Mouse (Mus musculus): ENCODE results near the gene Ccdc134.

DNA sequence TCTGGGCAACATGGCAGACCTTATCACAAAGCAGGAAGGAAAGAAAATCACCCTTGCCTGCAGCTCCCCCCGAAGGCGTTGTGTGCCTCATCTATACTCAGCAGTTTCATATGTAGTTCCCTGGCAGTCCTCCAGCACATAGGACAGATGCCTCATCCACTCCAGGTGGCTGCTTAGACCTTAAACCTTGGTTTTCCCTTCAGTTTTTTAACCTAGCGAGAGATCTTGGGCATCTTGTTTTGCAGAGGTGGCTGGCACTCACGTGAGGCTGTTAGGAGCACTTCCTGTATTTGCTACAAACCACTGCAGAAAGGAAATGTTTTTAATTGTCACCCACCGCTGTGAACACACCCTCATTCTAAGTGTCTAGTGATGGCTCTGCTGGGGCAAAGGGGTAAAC lies 59.2 kb downstream of the Ccdc134 start:
- TF ChIP-seq EP300 (IDR thresholded peaks at IDR 0.05; ENCODE audit: low read depth) (no peak), CTCF (IDR thresholded peaks at IDR 0.05; ENCODE audit: low read depth) (peak; percentile 25; the same call in 1 of the 2 replicates)

Data from liver, postnatal 0 days (tissue).